Mouse (Mus musculus) hindbrain, embryonic 16.5 days (tissue): Measurements from ENCODE around the gene Atf7ip. TPM values are rescaled to one million over a fixed set of nuclear protein-coding genes. Genes with fewer than 3 reads are reported as not detected.

Experiments
- ATAC-seq: fragments of 200-750 bp; cut with Nextera tagmentation; 2 replicates; pipeline ENCODE4 v1.8.0; 2017; ENCODE audit warnings: moderate TSS enrichment, moderate library complexity
- H3K27ac ChIP-seq: fragments of 300-500 bp; sonication (generic); 2 replicates; pipeline ENCODE4 v1.5.1; 2014; ENCODE audit warnings: low read depth, mild to moderate bottlenecking, control low read depth, low read length, moderate library complexity
- H3K27me3 ChIP-seq: fragments of 300-500 bp; sonication (generic); replicated peaks from 2 replicates; pipeline ENCODE4 v1.6.1; 2014; ENCODE audit warnings: low read length; ENCODE audit not compliant: control insufficient read depth, insufficient read depth
- H3K36me3 ChIP-seq: fragments of 300-500 bp; sonication (generic); 2 replicates; pipeline ENCODE4 v1.6.1; 2014; ENCODE audit warnings: mild to moderate bottlenecking, low read length, moderate library complexity, mixed read lengths; ENCODE audit not compliant: control insufficient read depth, insufficient read depth
- H3K4me1 ChIP-seq: fragments of 300-500 bp; sonication (generic); 2 replicates; pipeline ENCODE4 v1.6.1; 2014; ENCODE audit warnings: low read depth, low read length; ENCODE audit not compliant: control insufficient read depth, insufficient read depth
- H3K4me2 ChIP-seq: fragments of 300-500 bp; sonication (generic); 2 replicates; pipeline ENCODE4 v1.6.1; 2014; ENCODE audit warnings: mild to moderate bottlenecking, low read length, control low read depth, moderate library complexity
- H3K4me3 ChIP-seq: fragments of 300-500 bp; sonication (generic); 2 replicates; pipeline ENCODE4 v1.5.1; 2014; ENCODE audit warnings: mild to moderate bottlenecking, low read length, control low read depth, moderate library complexity
- H3K9ac ChIP-seq: fragments of 300-500 bp; sonication (generic); 2 replicates; pipeline ENCODE4 v1.6.1; 2014; ENCODE audit warnings: low read depth, mild to moderate bottlenecking, control low read depth, low read length, moderate library complexity
- H3K9me3 ChIP-seq: fragments of 300-500 bp; sonication (generic); 2 replicates; pipeline ENCODE4 v1.6.1; 2014; ENCODE audit warnings: mild to moderate bottlenecking, low read length, moderate library complexity; ENCODE audit not compliant: control insufficient read depth
- WGBS: fragments of 180-500 bp; shearing (Covaris S2); extraction: QIAGEN DNeasy Blood & Tissue Kit; methylation state at CpG from one replicate; pipeline ENCODE4 v1.1.7; 2014; 5-methylcytosine and 5-hydroxymethylcytosine counted together
- polyA plus RNA-seq: library from polyadenylated mRNA; unstranded; fragments of >200 nt; fragmentation: Nextera tagmentation; extraction: Ambion mirVana; gene quantifications from 2 replicates; pipeline ENCODE4 v1.2.1, GENCODE M21; 2015

Gene Atf7ip
- polyA plus RNA-seq, 1 experiment from 2014 or later: 30.4 TPM

DNA sequence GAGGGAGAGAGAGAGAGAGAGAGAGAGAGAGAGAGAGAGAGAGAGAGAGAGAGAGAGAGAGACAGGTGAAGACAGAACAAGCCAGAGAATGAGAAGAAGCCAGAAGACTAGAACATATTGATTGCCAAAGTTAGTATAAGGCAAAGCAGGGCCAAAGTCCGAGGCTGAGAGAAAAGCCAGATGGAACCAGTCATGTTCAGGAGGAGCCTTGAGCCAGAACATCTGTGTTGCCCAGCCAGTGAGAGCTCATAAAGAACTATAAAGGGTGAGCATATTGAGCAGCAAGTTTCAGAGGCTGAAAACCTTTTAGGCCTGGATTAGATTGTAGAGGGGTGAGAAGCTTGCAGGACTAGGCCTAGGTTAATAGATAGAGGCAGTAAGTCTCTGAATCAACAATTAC, 28.1 kb upstream of the Atf7ip start:
- Histone ChIP-seq H3K4me1 (peaks cover 6% of the 10 kb centered on the region; the same call in 1 of the 2 replicates), H3K9ac (no peak overlapping the region), H3K9me3 (no peaks in the 10 kb centered on the region; the same call in 1 of the 2 replicates), H3K4me2 (no peak overlapping the region), H3K4me3 (no peak overlapping the region), H3K36me3 (no peaks in the 10 kb centered on the region), H3K27me3 (no peaks in the 10 kb centered on the region), H3K27ac (no peak overlapping the region)
- no peak for ATAC-seq
- WGBS: 72% methylated on average over 1 of the region's 1 CpGs

DNA sequence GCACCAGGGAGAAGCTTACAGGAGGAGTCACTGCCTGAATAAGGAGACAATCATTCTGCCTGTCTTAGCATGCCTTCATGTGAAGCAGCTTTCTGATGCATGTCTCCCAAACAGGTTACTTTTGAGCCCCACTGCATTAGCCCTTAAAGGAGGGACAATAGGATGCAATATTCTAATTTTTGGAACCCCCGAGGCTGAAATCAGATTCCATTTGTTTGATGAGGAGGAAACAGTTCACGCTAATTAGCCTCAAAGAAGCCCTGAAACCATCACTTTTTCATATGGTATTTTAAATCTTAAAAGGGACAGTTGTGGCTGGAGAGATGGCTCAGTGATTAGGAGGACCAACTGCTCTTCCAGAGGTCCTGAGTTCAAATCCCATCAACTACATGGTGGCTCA, 22.4 kb upstream of the Atf7ip start:
- ATAC-seq: no peak
- Histone ChIP-seq H3K4me2 (no peak overlapping the region), H3K4me3 (no peak overlapping the region), H3K4me1 (no peaks in the 10 kb centered on the region), H3K9me3 (no peaks in the 10 kb centered on the region; the same call in 1 of the 2 replicates), H3K9ac (no peak overlapping the region), H3K27me3 (no peaks in the 10 kb centered on the region), H3K36me3 (no peaks in the 10 kb centered on the region), H3K27ac (no peak overlapping the region)
- WGBS: 72% methylated on average over 2 of the region's 2 CpGs

DNA sequence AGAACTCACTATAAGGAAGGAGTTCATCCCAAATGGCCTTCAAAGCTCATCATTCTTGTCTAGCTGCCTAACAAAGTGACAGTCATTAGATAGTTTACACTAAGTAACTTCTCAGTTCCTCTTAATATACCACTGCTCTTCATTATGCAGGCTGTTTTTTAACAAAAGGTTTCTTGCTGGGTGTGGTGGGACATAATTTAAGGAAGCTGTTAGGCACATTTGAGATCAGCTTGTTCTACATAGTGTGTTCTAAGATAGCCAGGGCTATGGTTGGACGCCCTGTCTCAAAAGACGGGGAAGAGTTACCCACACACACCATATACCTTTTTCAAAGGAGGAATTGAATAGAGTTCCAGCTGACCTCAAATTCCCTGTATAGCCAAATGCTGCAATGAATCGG, 21.9 kb upstream of the Atf7ip start:
- Histone ChIP-seq H3K9me3 (no peaks in the 10 kb centered on the region; the same call in 1 of the 2 replicates), H3K4me2 (no peak overlapping the region), H3K27ac (no peak overlapping the region), H3K4me3 (no peak overlapping the region), H3K27me3 (no peaks in the 10 kb centered on the region), H3K9ac (no peak overlapping the region), H3K36me3 (no peaks in the 10 kb centered on the region), H3K4me1 (no peaks in the 10 kb centered on the region)
- ATAC-seq: no peak
- WGBS: 89% methylated on average over 3 of the region's 3 CpGs

DNA sequence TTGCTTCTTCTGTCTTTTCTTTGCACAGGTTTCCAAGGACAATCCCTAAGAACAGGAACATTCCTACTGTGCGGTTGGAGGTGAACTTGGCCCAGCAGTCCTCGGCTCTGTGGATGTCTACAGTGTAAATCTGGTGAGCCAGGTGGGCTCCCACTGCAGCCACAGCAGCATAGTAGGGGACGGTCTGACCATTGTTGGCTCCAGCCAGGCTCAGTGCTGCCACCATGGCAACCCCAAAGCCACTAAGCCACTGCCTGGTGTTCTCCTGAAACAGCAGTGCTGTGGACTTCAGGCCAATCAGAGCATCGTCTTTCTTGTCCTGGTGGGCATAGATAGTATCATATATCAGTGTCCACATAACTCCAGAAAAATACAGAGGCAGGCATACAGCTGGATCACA, 19.8 kb upstream of the Atf7ip start:
- 65% methylated on average over 4 of the region's 4 CpGs for WGBS
- Histone ChIP-seq H3K36me3 (no peaks in the 10 kb centered on the region), H3K27ac (no peak overlapping the region), H3K4me3 (no peak overlapping the region), H3K4me1 (no peaks in the 10 kb centered on the region), H3K9me3 (no peaks in the 10 kb centered on the region; the same call in 1 of the 2 replicates), H3K4me2 (no peak overlapping the region), H3K27me3 (no peaks in the 10 kb centered on the region), H3K9ac (no peak overlapping the region)
- peak; percentile 34; the same call in 1 of the 2 replicates for ATAC-seq

DNA sequence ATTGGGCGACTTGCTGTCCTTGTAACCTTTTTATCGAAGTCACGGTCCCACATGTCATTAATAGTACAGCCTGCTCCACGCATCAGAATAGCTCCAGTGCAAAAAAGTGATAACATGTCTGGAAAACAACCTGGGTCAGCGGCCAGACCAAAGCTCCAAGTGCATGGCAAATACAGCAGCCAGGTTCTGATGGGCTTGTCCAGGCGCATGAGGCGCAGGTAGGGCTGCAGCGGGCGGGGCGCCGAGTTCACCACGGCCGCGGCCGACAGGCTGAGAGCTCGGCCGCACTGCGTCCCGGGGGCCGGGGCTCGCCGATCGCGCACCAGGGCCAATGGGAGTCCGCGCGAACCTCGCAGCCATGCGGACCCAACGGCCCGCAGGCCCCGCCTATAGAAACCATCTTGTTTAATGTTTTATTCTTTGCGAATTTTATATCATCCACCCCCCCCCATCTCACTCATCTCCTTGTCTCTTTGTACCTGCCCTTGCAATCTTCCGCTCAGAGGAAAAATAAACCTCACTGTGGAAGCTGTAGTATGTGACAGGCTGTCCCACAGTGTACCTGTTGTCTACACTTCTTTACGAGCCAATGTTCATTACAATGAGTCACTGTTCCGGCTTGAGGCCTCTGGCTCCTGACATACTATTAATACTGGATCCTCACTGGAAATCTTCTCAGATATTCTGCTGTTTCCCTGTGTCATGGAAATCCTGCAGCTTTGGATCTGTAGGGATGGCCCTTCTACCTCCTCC, 19.0 kb upstream of the Atf7ip start:
- Histone ChIP-seq H3K4me1 (no peaks in the 10 kb centered on the region), H3K36me3 (no peaks in the 10 kb centered on the region), H3K27me3 (no peaks in the 10 kb centered on the region), H3K4me2 (peak overlapping the region; percentile 48), H3K4me3 (peak overlapping the region; percentile 18; the same call in 1 of the 2 replicates), H3K9me3 (no peaks in the 10 kb centered on the region; the same call in 1 of the 2 replicates), H3K27ac (no peak overlapping the region), H3K9ac (peak overlapping the region; percentile 37; the same call in 1 of the 2 replicates)
- WGBS: 41% methylated on average over 36 of the region's 36 CpGs
- 0 out of 2 replicates have a peak, but pooled peaks have one; percentile 56 for ATAC-seq

DNA sequence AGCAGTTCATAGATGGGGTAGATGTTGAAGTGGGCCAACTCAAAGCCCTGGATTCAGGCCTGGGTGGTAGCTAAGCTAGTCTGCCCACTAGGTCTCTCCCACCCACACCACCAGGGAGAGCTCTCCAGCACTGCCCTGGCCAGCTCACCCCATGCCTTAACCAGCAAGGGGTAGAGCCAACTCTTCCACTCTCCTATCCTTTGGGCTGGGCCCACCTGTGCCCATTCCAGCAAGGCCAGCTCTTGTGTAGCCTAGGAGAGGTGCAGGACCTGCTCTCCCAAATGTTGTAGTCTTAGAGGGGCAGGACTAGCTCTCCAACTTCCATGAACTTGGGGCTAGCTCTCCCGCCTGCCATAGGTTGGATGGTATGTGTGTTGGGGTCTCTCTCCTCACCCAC, 18.4 kb upstream of the Atf7ip start:
- H3K4me3 ChIP-seq: no peak overlapping the region
- WGBS: 93% methylated on average over 1 of the region's 1 CpGs
- H3K4me1 ChIP-seq: no peaks in the 10 kb centered on the region
- H3K27ac ChIP-seq: no peak overlapping the region
- no peak overlapping the region for H3K4me2 ChIP-seq
- ATAC-seq: no peak
- H3K9me3 ChIP-seq: no peaks in the 10 kb centered on the region
- no peaks in the 10 kb centered on the region for H3K36me3 ChIP-seq
- no peaks in the 10 kb centered on the region for H3K27me3 ChIP-seq
- H3K9ac ChIP-seq: no peak overlapping the region

DNA sequence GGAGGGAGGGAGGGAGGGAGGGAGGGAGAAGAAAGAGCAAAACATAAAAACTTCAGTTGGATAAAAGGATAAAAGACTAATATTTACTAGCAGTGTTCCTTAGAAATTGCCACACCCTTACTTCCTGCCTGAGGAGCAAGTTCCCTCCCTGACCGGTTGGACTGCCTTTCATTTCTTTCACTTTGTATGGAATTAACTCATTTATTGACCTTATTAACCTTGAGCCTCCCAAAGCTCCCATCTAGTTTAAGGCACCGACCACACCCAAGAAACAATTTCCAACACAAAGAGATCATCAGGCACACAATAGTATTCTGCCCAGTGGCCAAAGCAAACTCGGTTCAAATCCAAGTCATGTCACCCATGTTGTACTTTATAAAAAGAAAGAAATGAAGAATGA, 16.1 kb upstream of the Atf7ip start:
- H3K4me3 ChIP-seq: no peak overlapping the region
- H3K4me2 ChIP-seq: no peak overlapping the region
- H3K27me3 ChIP-seq: no peaks in the 10 kb centered on the region
- no peak for ATAC-seq
- 84% methylated on average over 3 of the region's 3 CpGs for WGBS
- no peak overlapping the region for H3K9ac ChIP-seq
- H3K9me3 ChIP-seq: no peaks in the 10 kb centered on the region
- H3K36me3 ChIP-seq: no peaks in the 10 kb centered on the region
- no peaks in the 10 kb centered on the region for H3K4me1 ChIP-seq
- no peak overlapping the region for H3K27ac ChIP-seq

DNA sequence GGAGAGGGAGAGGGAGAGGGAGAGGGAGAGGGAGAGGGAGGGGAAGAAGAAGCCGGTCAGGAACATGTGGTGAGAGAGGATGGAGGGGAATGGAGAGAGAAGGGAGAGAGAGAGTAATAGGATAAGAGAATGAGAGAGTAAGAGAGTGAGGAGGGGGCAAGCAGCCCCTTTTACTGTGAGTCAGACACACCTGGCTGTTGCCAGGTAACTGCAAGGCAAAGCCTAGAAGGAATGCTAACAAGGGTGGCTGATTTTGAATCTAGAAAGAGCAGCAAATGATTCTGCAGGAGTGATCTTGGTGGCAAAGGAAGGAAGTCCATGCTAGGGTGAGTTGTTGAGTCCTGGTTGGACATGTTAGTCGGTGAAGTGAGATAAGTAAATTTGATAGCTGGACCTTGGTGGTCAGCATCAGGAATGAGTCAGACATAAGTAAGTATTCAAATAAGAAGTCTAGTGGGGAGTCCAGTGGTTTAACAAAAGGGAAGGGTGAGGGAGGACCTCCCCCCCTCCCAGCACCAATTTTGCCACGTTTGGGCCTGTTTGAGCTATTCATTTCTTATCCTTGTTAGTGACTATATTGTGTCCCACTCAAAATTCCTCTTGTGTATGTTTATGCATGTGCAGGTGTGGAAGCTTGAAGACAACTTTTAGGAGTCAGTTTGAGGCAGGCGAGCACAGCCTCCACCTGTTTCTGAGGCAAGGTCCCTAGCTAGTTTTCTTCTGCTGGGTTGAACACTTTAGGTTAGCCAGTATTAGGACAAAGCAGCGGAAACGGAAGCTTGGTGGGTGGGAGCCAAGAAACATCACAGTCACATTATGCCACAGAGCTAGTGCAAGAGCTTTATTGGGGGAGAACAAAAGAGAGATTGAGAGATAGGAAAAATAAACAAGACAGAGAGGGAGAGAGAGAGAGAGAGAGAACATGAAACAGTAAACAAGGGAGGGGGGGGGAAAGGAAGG, 15.2 kb upstream of the Atf7ip start:
- Histone ChIP-seq H3K27me3 (no peaks in the 10 kb centered on the region), H3K4me3 (no peak overlapping the region), H3K4me1 (no peaks in the 10 kb centered on the region), H3K27ac (no peak overlapping the region), H3K9ac (no peak overlapping the region), H3K4me2 (no peak overlapping the region), H3K9me3 (no peaks in the 10 kb centered on the region), H3K36me3 (no peaks in the 10 kb centered on the region)
- ATAC-seq: no peak
- 69% methylated on average over 6 of the region's 6 CpGs for WGBS

DNA sequence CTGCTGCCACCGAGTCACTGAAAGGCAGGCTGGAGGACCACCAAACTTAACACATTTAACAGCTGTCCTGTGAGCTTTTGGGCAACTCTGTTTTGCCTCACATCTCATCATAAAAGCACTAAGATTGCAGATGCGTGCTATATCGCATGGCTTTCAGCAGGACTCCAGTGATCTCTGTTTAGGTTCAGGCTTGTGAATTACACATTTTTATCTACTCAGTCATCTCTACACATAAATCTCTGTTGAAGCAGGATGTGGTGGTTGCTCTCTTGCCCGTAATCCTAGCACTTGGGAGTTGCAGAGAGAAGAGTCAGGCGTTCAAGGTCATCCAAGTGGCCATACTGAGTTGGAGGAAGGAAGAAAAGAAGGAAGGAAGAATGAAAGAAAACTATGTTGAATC, 14.3 kb upstream of the Atf7ip start:
- ATAC-seq: no peak
- Histone ChIP-seq H3K27me3 (no peaks in the 10 kb centered on the region), H3K9ac (no peak overlapping the region), H3K27ac (no peak overlapping the region), H3K4me2 (no peak overlapping the region), H3K9me3 (no peaks in the 10 kb centered on the region), H3K4me1 (no peaks in the 10 kb centered on the region), H3K36me3 (no peaks in the 10 kb centered on the region), H3K4me3 (no peak overlapping the region)
- 81% methylated on average over 5 of the region's 5 CpGs for WGBS
